Mouse (Mus musculus): Measurements from ENCODE around the gene Treh. TPM values are rescaled to one million over a fixed set of nuclear protein-coding genes. Genes with fewer than 3 reads are reported as not detected.

Gene Treh
- polyA plus RNA-seq, 1 experiment from 2014 or later: not detected

DNA sequence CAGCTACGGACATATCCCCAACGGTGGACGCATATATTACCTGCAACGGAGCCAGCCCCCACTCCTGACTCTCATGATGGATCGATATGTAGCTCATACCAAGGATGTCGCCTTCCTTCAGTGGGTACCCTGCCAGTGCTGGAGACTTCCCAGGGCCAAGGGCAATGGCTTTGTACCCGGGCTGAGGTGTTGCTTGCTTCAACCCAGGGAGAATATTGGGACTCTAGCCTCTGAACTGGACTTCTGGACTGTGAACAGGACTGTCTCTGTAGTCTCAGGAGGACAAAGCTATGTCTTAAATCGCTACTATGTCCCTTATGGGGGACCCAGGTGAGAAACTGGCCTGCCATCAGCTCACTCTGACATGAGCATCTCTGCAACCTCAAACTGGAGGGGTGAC lies 10.0 kb downstream of the Treh start:
- Histone ChIP-seq H3K36me3 (replicated peaks; ENCODE audit: control insufficient read depth, insufficient read depth, low read depth, low read length) (no peaks in the 10 kb centered on the region), H3K9me3 (replicated peaks; ENCODE audit: control insufficient read depth, low read length) (no peaks in the 10 kb centered on the region), H3K4me2 (ENCODE audit: low read depth, low read length) (no peak overlapping the region), H3K27me3 (ENCODE audit: control insufficient read depth, insufficient read depth, low read length) (no peaks in the 10 kb centered on the region), H3K27ac (replicated peaks; ENCODE audit: low read depth, low read length) (no peak overlapping the region), H3K4me3 (ENCODE audit: low read depth, low read length) (no peak overlapping the region), H3K4me1 (ENCODE audit: control insufficient read depth, insufficient read depth, low read length) (no peaks in the 10 kb centered on the region), H3K9ac (replicated peaks; ENCODE audit: low read length) (no peak overlapping the region)
- DNase-seq (ENCODE audit: low spot score) (no peak), ATAC-seq (replicated peaks; ENCODE audit: insufficient number of reproducible peaks, low FRiP score, low TSS enrichment, low read depth) (no peak)
- 86% methylated on average over 8 of the region's 8 CpGs for WGBS

- no peak overlapping the region for H3K4me3 ChIP-seq (ENCODE audit: low read depth, low read length)
- no peaks in the 10 kb centered on the region for H3K27me3 ChIP-seq (ENCODE audit: control insufficient read depth, insufficient read depth, low read length)
- H3K9ac ChIP-seq (replicated peaks; ENCODE audit: low read length): no peak overlapping the region
- H3K4me1 ChIP-seq (ENCODE audit: control insufficient read depth, insufficient read depth, low read length): no peaks in the 10 kb centered on the region
- DNase-seq (ENCODE audit: low spot score): peak; percentile 88
- peak; percentile 61; the same call in 1 of the 2 replicates for ATAC-seq (replicated peaks; ENCODE audit: insufficient number of reproducible peaks, low FRiP score, low TSS enrichment, low read depth)
- no peaks in the 10 kb centered on the region for H3K36me3 ChIP-seq (replicated peaks; ENCODE audit: control insufficient read depth, insufficient read depth, low read depth, low read length)
- WGBS: 30% methylated on average over 14 of the region's 14 CpGs
- no peaks in the 10 kb centered on the region for H3K9me3 ChIP-seq (replicated peaks; ENCODE audit: control insufficient read depth, low read length)
- no peak overlapping the region for H3K27ac ChIP-seq (replicated peaks; ENCODE audit: low read depth, low read length)
- H3K4me2 ChIP-seq (ENCODE audit: low read depth, low read length): no peak overlapping the region
Measured at GRCm38 (mm10) chr9:44685346-44686330, 12.6 kb downstream of the Treh start.

GRCm38 (mm10) chr9:44686638-44687037 lies 13.6 kb downstream of the Treh start:
- 53% methylated on average over 5 of the region's 5 CpGs for WGBS
- Histone ChIP-seq H3K9ac (replicated peaks; ENCODE audit: low read length) (no peak overlapping the region), H3K4me1 (ENCODE audit: control insufficient read depth, insufficient read depth, low read length) (no peaks in the 10 kb centered on the region), H3K4me2 (ENCODE audit: low read depth, low read length) (no peak overlapping the region), H3K27ac (replicated peaks; ENCODE audit: low read depth, low read length) (no peak overlapping the region), H3K4me3 (ENCODE audit: low read depth, low read length) (no peak overlapping the region), H3K9me3 (replicated peaks; ENCODE audit: control insufficient read depth, low read length) (no peaks in the 10 kb centered on the region), H3K36me3 (replicated peaks; ENCODE audit: control insufficient read depth, insufficient read depth, low read depth, low read length) (no peaks in the 10 kb centered on the region; the same call in 1 of the 2 replicates), H3K27me3 (ENCODE audit: control insufficient read depth, insufficient read depth, low read length) (no peaks in the 10 kb centered on the region)
- DNase-seq (ENCODE audit: low spot score) (peak; percentile 30), ATAC-seq (replicated peaks; ENCODE audit: insufficient number of reproducible peaks, low FRiP score, low TSS enrichment, low read depth) (no peak)

DNA sequence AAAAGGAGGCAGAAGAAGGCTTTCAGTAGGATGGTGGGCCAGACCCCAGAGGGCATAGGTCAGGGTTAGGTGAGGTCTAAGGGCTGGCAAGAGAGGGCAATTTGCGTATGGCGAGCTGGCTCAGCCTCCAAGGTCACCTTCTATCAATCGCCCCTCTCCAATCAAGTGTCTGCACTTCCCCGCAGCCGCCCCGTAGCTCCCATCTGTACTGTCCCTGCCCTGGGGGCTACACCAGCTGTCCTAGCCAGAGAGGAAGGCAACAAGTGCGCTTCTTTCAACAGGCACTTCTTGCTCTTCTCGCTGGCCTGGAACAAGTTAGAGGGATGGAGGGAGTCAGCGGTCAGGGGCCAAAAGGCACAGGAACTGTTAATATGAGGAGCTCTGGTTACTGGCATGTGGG lies 15.0 kb downstream of the Treh start:
- 55% methylated on average over 9 of the region's 9 CpGs for WGBS
- DNase-seq (ENCODE audit: low spot score) (no peak), ATAC-seq (replicated peaks; ENCODE audit: insufficient number of reproducible peaks, low FRiP score, low TSS enrichment, low read depth) (no peak)
- no peak overlapping the region for H3K27ac ChIP-seq (replicated peaks; ENCODE audit: low read depth, low read length)
- no peak overlapping the region for H3K4me2 ChIP-seq (ENCODE audit: low read depth, low read length)
- no peaks in the 10 kb centered on the region for H3K4me1 ChIP-seq (ENCODE audit: control insufficient read depth, insufficient read depth, low read length)
- no peaks in the 10 kb centered on the region; the same call in 1 of the 2 replicates for H3K36me3 ChIP-seq (replicated peaks; ENCODE audit: control insufficient read depth, insufficient read depth, low read depth, low read length)
- no peaks in the 10 kb centered on the region for H3K9me3 ChIP-seq (replicated peaks; ENCODE audit: control insufficient read depth, low read length)
- no peak overlapping the region for H3K4me3 ChIP-seq (ENCODE audit: low read depth, low read length)
- no peaks in the 10 kb centered on the region for H3K27me3 ChIP-seq (ENCODE audit: control insufficient read depth, insufficient read depth, low read length)
- no peak overlapping the region for H3K9ac ChIP-seq (replicated peaks; ENCODE audit: low read length)

DNA sequence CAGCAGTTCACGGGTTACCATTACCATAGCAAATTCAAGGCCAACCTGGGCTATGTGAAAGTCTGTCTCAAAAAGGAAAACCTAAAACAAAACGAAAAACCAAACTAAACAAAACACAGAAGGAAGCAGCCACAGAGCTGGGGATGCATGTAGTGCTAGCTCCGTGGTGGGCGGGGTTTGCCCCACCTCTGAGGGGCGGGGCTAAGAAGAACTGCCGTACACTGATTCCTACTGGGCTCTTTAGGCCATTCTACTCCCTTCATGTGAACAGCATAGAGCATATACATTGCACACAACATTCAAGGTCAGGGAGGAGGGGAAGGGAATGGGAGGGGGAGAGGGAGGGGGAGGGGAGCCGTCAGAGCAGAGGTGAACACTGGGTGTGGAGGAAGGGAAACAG lies 17.6 kb downstream of the Treh start:
- H3K4me2 ChIP-seq (ENCODE audit: low read depth, low read length): no peak overlapping the region
- H3K9ac ChIP-seq (replicated peaks; ENCODE audit: low read length): no peak overlapping the region
- H3K4me3 ChIP-seq (ENCODE audit: low read depth, low read length): no peak overlapping the region
- WGBS: 52% methylated on average over 7 of the region's 7 CpGs
- ATAC-seq (replicated peaks; ENCODE audit: insufficient number of reproducible peaks, low FRiP score, low TSS enrichment, low read depth) (0 out of 2 replicates have a peak, but pooled peaks have one; percentile 37), DNase-seq (ENCODE audit: low spot score) (peak; percentile 24)
- H3K4me1 ChIP-seq (ENCODE audit: control insufficient read depth, insufficient read depth, low read length): no peaks in the 10 kb centered on the region
- no peaks in the 10 kb centered on the region for H3K9me3 ChIP-seq (replicated peaks; ENCODE audit: control insufficient read depth, low read length)
- peaks cover 7% of the 10 kb centered on the region for H3K36me3 ChIP-seq (replicated peaks; ENCODE audit: control insufficient read depth, insufficient read depth, low read depth, low read length)
- H3K27ac ChIP-seq (replicated peaks; ENCODE audit: low read depth, low read length): no peak overlapping the region
- no peaks in the 10 kb centered on the region for H3K27me3 ChIP-seq (ENCODE audit: control insufficient read depth, insufficient read depth, low read length)

- Histone ChIP-seq H3K27ac (replicated peaks; ENCODE audit: low read depth, low read length) (no peak overlapping the region), H3K9ac (replicated peaks; ENCODE audit: low read length) (no peak overlapping the region), H3K4me2 (ENCODE audit: low read depth, low read length) (no peak overlapping the region), H3K9me3 (replicated peaks; ENCODE audit: control insufficient read depth, low read length) (no peaks in the 10 kb centered on the region), H3K4me1 (ENCODE audit: control insufficient read depth, insufficient read depth, low read length) (no peaks in the 10 kb centered on the region), H3K36me3 (replicated peaks; ENCODE audit: control insufficient read depth, insufficient read depth, low read depth, low read length) (peaks cover 13% of the 10 kb centered on the region), H3K27me3 (ENCODE audit: control insufficient read depth, insufficient read depth, low read length) (no peaks in the 10 kb centered on the region), H3K4me3 (ENCODE audit: low read depth, low read length) (no peak overlapping the region)
- 87% methylated on average over 21 of the region's 21 CpGs for WGBS
- ATAC-seq (replicated peaks; ENCODE audit: insufficient number of reproducible peaks, low FRiP score, low TSS enrichment, low read depth): no peak
- no peak for DNase-seq (ENCODE audit: low spot score)
Measured at GRCm38 (mm10) chr9:44691671-44692520, 18.9 kb downstream of the Treh start.

DNA sequence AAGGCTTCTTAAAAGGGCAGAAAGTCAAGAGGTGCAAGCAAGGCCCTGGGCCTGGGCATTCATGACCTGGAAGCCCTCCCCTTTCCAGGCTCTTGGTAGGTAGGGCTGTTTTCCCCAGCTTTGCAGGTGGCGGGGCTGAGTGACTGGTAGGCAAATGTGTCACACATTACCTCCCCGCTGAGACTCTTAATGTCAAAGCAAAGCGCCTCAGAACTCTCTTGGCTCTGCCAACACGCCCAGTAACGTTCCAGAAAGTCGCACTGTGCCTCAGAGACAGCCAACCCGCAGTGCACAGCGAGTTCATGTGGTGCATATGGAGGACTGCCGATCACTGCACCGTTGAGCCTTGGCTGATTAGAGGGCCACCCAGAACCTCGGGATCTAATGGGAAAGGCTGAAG lies 20.0 kb downstream of the Treh start:
- H3K27ac ChIP-seq (replicated peaks; ENCODE audit: low read depth, low read length): no peak overlapping the region
- H3K4me2 ChIP-seq (ENCODE audit: low read depth, low read length): no peak overlapping the region
- no peak overlapping the region for H3K4me3 ChIP-seq (ENCODE audit: low read depth, low read length)
- WGBS: 89% methylated on average over 11 of the region's 11 CpGs
- H3K27me3 ChIP-seq (ENCODE audit: control insufficient read depth, insufficient read depth, low read length): no peaks in the 10 kb centered on the region
- H3K36me3 ChIP-seq (replicated peaks; ENCODE audit: control insufficient read depth, insufficient read depth, low read depth, low read length): peaks cover 20% of the 10 kb centered on the region
- no peak for DNase-seq (ENCODE audit: low spot score)
- no peak overlapping the region for H3K9ac ChIP-seq (replicated peaks; ENCODE audit: low read length)
- no peaks in the 10 kb centered on the region for H3K9me3 ChIP-seq (replicated peaks; ENCODE audit: control insufficient read depth, low read length)
- no peak for ATAC-seq (replicated peaks; ENCODE audit: insufficient number of reproducible peaks, low FRiP score, low TSS enrichment, low read depth)
- no peaks in the 10 kb centered on the region for H3K4me1 ChIP-seq (ENCODE audit: control insufficient read depth, insufficient read depth, low read length)

Data from embryonic facial prominence, embryonic 11.5 days (tissue).